Mouse (Mus musculus) embryonic facial prominence, embryonic 11.5 days (tissue): Measurements from ENCODE around the gene Rrp7a. TPM values are rescaled to one million over a fixed set of nuclear protein-coding genes. Genes with fewer than 3 reads are reported as not detected.

Source experiments
- ATAC-seq: fragments of 200-750 bp; cut with Nextera tagmentation; replicated peaks from 2 replicates; pipeline ENCODE4 v1.8.0; 2017; ENCODE audit warnings: low read depth; ENCODE audit not compliant: insufficient number of reproducible peaks, low FRiP score, low TSS enrichment
- DNase-seq: peaks from one replicate; pipeline ENCODE4 v3.0.0-alpha.2; 2015; ENCODE audit warnings: low spot score
- H3K27ac ChIP-seq: fragments of 300-500 bp; sonication (generic); replicated peaks from 2 replicates; pipeline ENCODE4 v1.5.1; 2014; ENCODE audit warnings: mild to moderate bottlenecking, low read depth, low read length, control low read depth
- H3K27me3 ChIP-seq: fragments of 300-500 bp; sonication (generic); 2 replicates; pipeline ENCODE4 v1.6.1; 2014; ENCODE audit warnings: mild to moderate bottlenecking, low read length, moderate library complexity, mixed read lengths; ENCODE audit not compliant: control insufficient read depth, insufficient read depth
- H3K36me3 ChIP-seq: fragments of 300-500 bp; sonication (generic); replicated peaks from 2 replicates; pipeline ENCODE4 v1.6.1; 2014; ENCODE audit warnings: low read depth, mild to moderate bottlenecking, low read length, moderate library complexity, mixed read lengths; ENCODE audit not compliant: control insufficient read depth, insufficient read depth
- H3K4me1 ChIP-seq: fragments of 300-500 bp; sonication (generic); 2 replicates; pipeline ENCODE4 v1.6.1; 2014; ENCODE audit warnings: low read length, mixed read lengths; ENCODE audit not compliant: control insufficient read depth, insufficient read depth
- H3K4me2 ChIP-seq: fragments of 300-500 bp; sonication (generic); 2 replicates; pipeline ENCODE4 v1.6.1; 2014; ENCODE audit warnings: low read depth, mild to moderate bottlenecking, control low read depth, low read length, moderate library complexity
- H3K4me3 ChIP-seq: fragments of 300-500 bp; sonication (generic); 2 replicates; pipeline ENCODE4 v1.5.1; 2014; ENCODE audit warnings: low read depth, low read length, control low read depth
- H3K9ac ChIP-seq: fragments of 300-500 bp; sonication (generic); replicated peaks from 2 replicates; pipeline ENCODE4 v1.6.1; 2014; ENCODE audit warnings: mild to moderate bottlenecking, control low read depth, low read length
- H3K9me3 ChIP-seq: fragments of 300-500 bp; sonication (generic); replicated peaks from 2 replicates; pipeline ENCODE4 v1.6.1; 2016; ENCODE audit warnings: mild to moderate bottlenecking, low read length, inconsistent platforms, mixed read lengths; ENCODE audit not compliant: control insufficient read depth
- WGBS: fragments of 180-500 bp; shearing (Covaris S2); extraction: QIAGEN DNeasy Blood & Tissue Kit; methylation state at CpG from one replicate; pipeline ENCODE4 v1.1.7; 2014; 5-methylcytosine and 5-hydroxymethylcytosine counted together
- polyA plus RNA-seq: library from polyadenylated mRNA; unstranded; fragments of >200 nt; fragmentation: Nextera tagmentation; extraction: Ambion mirVana; gene quantifications from 2 replicates; pipeline ENCODE4 v1.2.1, GENCODE M21; 2014

Gene Rrp7a
- polyA plus RNA-seq, 1 experiment from 2014 or later, result 57.9 TPM

- no peaks in the 10 kb centered on the region for H3K27me3 ChIP-seq
- no peaks in the 10 kb centered on the region for H3K9me3 ChIP-seq
- H3K36me3 ChIP-seq, result peaks cover 6% of the 10 kb centered on the region; the same call in 1 of the 2 replicates
- DNase-seq, result no peak
- H3K4me2 ChIP-seq, result no peak overlapping the region
- no peak overlapping the region for H3K27ac ChIP-seq
- H3K4me3 ChIP-seq, result no peak overlapping the region
- no peak overlapping the region; the same call in 1 of the 2 replicates for H3K9ac ChIP-seq
- no peak for ATAC-seq
- H3K4me1 ChIP-seq, result no peaks in the 10 kb centered on the region
- 36% methylated on average over 10 of the region's 10 CpGs for WGBS
Measured at GRCm38 (mm10) chr15:83161062-83161748, 38.6 kb upstream of the Rrp7a start.

DNA sequence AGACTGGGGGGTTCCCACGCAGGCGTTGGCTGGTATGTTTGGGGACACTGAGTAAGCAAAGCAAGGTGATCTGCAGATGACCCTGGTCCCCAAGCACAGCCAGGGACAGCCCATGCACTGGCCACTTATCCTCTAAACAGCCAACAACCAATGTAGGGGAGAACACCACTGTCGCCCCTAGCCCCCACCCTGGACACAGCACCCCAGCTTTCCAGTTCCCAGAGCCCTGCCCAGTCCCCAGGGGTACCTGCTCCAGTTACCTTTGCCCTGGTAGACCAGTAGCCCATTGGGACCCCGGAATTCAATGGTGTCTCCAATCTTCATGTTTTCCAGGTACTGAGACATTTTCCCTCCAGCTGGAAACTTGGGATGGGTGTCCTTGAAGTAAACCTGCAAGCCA is 38.0 kb upstream of the Rrp7a start:
- Histone ChIP-seq H3K27ac (no peak overlapping the region), H3K4me1 (no peaks in the 10 kb centered on the region), H3K9me3 (no peaks in the 10 kb centered on the region), H3K36me3 (peaks cover 6% of the 10 kb centered on the region; the same call in 1 of the 2 replicates), H3K9ac (no peak overlapping the region), H3K27me3 (no peaks in the 10 kb centered on the region), H3K4me3 (no peak overlapping the region), H3K4me2 (no peak overlapping the region)
- 88% methylated on average over 4 of the region's 4 CpGs for WGBS
- ATAC-seq (no peak), DNase-seq (no peak)

DNA sequence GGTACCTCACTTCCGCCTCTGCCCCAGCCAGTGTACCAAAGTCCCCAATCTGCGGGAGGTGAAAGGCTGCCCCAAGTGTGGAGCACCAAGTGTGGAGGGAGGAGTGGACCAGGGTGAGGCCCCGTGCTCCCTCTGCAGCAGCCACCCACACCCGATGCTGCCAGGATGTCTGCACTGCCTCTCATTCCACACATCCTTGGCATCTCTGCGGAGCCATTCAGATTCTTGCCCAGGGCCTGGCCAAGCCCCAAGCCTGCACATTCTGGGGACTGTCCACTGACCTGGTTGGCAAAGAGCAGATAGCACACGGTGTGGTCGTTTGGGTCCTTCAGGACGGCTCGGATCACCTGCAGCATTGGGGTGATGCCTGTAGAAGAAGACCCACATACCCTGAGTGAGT is 37.2 kb upstream of the Rrp7a start:
- Histone ChIP-seq H3K9me3 (no peaks in the 10 kb centered on the region), H3K4me2 (no peak overlapping the region), H3K36me3 (peaks cover 6% of the 10 kb centered on the region; the same call in 1 of the 2 replicates), H3K27ac (no peak overlapping the region), H3K27me3 (no peaks in the 10 kb centered on the region), H3K4me3 (no peak overlapping the region), H3K9ac (no peak overlapping the region; the same call in 1 of the 2 replicates), H3K4me1 (no peaks in the 10 kb centered on the region)
- ATAC-seq (no peak), DNase-seq (no peak)
- 94% methylated on average over 9 of the region's 9 CpGs for WGBS

GRCm38 (mm10) chr15:83158587-83159160 is 36.1 kb upstream of the Rrp7a start:
- H3K27ac ChIP-seq, result no peak overlapping the region

GRCm38 (mm10) chr15:83157667-83158064 is 35.1 kb upstream of the Rrp7a start:
- H3K27ac ChIP-seq, result no peak overlapping the region

More at GRCm38 (mm10) chr15:83158587-83159160, 36.1 kb upstream of the Rrp7a start:
- DNase-seq (no peak), ATAC-seq (no peak)
- H3K4me2 ChIP-seq, result no peak overlapping the region
- no peak overlapping the region for H3K4me3 ChIP-seq
- no peak overlapping the region for H3K9ac ChIP-seq
- H3K27me3 ChIP-seq, result no peaks in the 10 kb centered on the region
- 88% methylated on average over 7 of the region's 7 CpGs for WGBS
- no peaks in the 10 kb centered on the region for H3K4me1 ChIP-seq
- peaks cover 6% of the 10 kb centered on the region; the same call in 1 of the 2 replicates for H3K36me3 ChIP-seq
- H3K9me3 ChIP-seq, result no peaks in the 10 kb centered on the region

DNA sequence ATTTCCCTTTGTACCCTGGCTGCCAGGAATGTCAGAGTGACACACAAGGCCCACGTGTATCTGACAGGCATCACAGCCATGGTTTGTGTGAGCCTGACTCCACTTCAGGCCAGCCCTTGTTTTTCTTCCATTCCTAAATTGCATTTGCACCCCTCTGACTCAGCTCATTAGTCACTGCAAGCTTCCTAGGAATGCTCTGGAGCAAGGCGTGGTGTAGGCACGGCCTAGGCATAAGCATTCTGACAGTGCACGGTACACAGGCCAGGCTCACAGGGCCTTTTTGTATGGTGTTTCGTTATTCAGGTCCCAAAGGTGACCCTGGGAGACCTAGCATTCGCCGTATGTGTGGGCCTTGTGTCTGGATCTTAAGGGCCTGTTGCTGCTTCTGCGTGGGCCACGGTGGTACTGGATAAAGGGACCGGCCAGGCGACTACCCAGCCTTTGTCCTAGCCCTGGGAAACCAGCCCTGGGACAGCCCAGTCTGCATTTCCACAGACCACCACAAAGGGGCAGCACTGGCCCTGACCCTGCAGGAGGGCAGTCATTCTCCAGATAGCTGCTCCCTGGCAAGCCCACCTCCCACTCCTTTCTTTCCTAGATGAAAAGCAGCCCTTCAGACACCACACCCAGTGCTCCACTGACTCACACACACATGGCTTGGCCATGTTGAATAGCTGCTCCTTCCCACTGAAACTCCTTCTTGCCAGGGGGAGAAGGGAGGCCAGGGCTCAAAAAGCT is 34.5 kb upstream of the Rrp7a start:
- DNase-seq (peak; percentile 63), ATAC-seq (no peak)
- H3K27ac ChIP-seq, result no peak overlapping the region
- no peaks in the 10 kb centered on the region for H3K27me3 ChIP-seq
- H3K4me2 ChIP-seq, result no peak overlapping the region
- H3K36me3 ChIP-seq, result peaks cover 6% of the 10 kb centered on the region; the same call in 1 of the 2 replicates
- WGBS, result 77% methylated on average over 11 of the region's 11 CpGs
- no peaks in the 10 kb centered on the region for H3K9me3 ChIP-seq
- no peaks in the 10 kb centered on the region for H3K4me1 ChIP-seq
- no peak overlapping the region for H3K9ac ChIP-seq
- H3K4me3 ChIP-seq, result no peak overlapping the region

More at GRCm38 (mm10) chr15:83157667-83158064, 35.1 kb upstream of the Rrp7a start:
- ATAC-seq (no peak), DNase-seq (no peak)
- H3K9ac ChIP-seq, result no peak overlapping the region
- H3K27me3 ChIP-seq, result no peaks in the 10 kb centered on the region
- H3K9me3 ChIP-seq, result no peaks in the 10 kb centered on the region
- H3K4me3 ChIP-seq, result no peak overlapping the region
- no peaks in the 10 kb centered on the region for H3K4me1 ChIP-seq
- peaks cover 6% of the 10 kb centered on the region; the same call in 1 of the 2 replicates for H3K36me3 ChIP-seq
- H3K4me2 ChIP-seq, result no peak overlapping the region
- WGBS, result 93% methylated on average over 6 of the region's 6 CpGs

GRCm38 (mm10) chr15:83155672-83156419 is 33.2 kb upstream of the Rrp7a start:
- no peak for ATAC-seq

More at GRCm38 (mm10) chr15:83155672-83156419, 33.2 kb upstream of the Rrp7a start:
- no peak for DNase-seq
- Histone ChIP-seq H3K27ac (no peak overlapping the region), H3K9ac (no peak overlapping the region), H3K36me3 (peaks cover 6% of the 10 kb centered on the region; the same call in 1 of the 2 replicates), H3K27me3 (no peaks in the 10 kb centered on the region), H3K9me3 (no peaks in the 10 kb centered on the region), H3K4me2 (no peak overlapping the region), H3K4me1 (no peaks in the 10 kb centered on the region), H3K4me3 (no peak overlapping the region)
- 53% methylated on average over 6 of the region's 6 CpGs for WGBS
